Mouse (Mus musculus): ENCODE measurements at regions not wholly inside any gene's neighbourhood (a gene's known extent, or its start where the extent isn't known, plus 50 kb on each side); places are given as distances from the start of the nearest gene placed in this dataset.

DNA sequence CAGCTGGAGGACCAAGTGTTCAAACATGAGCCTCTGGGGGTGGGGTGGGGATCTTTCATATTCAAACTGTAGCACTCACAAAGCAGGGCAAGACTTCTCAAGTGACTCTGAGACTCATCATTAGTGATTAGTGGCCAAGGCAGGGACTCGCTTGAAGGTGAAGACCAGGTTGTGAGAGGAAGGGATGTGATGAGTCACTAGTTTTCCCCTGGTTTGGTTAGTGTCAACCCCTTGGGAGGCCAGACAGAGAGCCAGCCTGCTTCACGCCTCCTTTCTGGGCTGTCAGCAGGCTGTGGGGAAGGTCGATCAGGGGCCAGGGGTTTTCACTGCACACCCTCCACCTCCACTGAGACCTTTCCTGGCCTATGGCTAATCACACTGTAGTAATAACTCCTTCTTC lies 65.2 kb downstream of the Slc30a10 start:
- no peak for DNase-seq

DNA sequence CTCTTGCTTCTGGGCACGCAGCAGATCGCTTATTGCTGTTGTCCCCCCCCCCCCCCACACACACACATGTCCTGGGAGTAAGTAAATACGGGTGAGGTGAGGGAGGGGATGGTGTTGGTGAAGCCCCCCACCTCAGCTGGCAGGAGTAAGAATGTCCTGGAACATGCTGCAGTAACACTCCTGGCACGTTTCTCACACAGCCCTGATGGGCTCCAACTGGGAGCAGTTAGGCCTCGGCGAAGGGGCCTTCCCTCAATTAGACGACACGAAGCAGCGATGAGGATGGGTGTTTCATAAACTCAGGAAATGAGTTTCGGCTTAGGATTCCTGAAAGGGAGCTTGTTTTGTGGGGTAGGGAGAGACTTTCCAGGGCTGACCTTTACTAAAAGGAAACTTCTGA lies 69.4 kb downstream of the Slc30a10 start:
- DNase-seq = no peak

GRCm38 (mm10) chr1:185533471-185533870 lies 78.8 kb downstream of the Slc30a10 start:
- DNase-seq = no peak

GRCm38 (mm10) chr1:185534129-185534528 lies 79.5 kb downstream of the Slc30a10 start:
- DNase-seq = no peak

- DNase-seq = no peak
Measured at GRCm38 (mm10) chr1:185535321-185535720, 80.7 kb downstream of the Slc30a10 start.

- no peak for DNase-seq
Measured at GRCm38 (mm10) chr1:185537236-185537635, 82.6 kb downstream of the Slc30a10 start.

DNA sequence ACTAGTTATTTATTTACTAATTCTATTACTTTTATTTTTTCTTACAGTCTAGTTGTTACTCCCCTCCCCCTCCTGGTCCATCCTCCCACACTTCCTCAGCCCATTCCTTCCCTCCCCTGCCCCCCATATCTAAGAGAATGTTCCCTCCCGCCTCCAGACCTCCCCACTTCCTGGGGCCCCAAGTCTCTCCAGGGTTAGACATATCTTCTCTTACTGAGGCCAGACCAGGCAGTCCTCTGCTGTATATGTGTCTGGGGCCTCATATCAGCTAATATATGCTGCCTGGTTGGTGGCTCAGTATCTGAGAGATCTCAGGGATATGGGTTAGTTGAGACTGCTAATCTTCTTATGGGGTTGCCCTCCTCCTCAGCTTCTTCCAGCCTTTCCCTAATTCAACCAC lies 84.8 kb downstream of the Slc30a10 start:
- no peak for DNase-seq

DNA sequence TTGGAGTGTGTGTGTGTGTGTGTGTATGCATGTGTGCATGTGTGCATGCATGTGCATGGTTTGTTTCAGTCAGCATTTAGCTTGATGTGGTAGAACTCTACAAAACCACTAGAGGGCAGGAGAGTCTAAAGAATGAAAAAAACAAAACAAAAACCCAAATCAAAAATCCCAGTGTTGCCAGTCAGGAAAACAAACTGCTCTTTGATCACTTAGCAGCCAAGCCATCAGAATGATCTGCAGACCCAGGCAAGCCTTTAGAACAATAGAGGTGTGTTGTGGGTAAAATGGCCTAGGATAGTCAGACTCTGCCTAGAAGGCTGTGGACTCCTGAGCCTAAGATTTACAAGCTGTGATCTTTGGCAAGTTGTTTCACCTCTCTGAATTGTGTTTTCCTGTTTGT lies 91.7 kb downstream of the Slc30a10 start:
- DNase-seq = no peak

DNA sequence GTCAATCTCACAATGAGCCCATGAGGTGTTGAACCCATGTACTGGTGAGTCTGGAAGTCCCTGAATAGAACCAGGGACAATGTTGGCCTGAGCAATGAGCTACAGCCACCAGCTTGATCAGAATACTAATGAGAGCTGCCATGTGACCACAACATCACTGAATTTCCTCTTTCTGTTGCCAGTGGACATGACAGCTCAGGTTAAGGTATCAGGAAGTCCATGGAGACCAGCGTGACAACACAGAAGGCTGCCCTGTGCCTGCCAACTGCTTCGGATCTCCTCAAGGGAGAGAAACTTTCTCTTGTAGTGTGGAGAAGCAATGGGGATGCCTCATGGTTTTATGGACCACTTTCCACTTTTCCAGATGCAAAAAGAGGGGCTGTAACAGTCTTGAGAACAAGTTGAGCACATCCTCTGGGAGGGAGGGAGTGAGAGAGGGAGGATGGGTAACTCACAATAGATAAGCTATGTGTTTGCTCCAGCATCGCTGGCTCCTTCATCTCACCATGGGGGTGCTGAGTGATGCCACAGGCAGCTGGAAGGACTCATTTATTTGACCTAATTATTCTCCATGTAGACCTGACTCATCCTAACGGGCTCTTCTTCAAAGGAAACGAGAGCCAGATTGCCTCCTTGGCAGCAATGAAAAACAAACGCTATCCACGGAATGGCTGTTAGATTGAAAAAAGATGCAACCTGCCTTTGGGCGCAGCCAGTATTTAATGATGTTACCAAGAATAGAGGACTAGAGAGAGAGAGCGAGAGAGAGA lies 118.3 kb downstream of the Slc30a10 start:
- DNase-seq = peak; percentile 13 to 27

- DNase-seq = no peak
Measured at GRCm38 (mm10) chr1:185574978-185575377, 120.3 kb downstream of the Slc30a10 start.

GRCm38 (mm10) chr1:185579824-185580223 lies 125.2 kb downstream of the Slc30a10 start:
- no peak for DNase-seq

- no peak for DNase-seq
Measured at GRCm38 (mm10) chr1:185585191-185585870, 130.7 kb downstream of the Slc30a10 start.

- peak; percentile 9 to 26 for DNase-seq
Measured at GRCm38 (mm10) chr1:185587671-185588347, 133.2 kb downstream of the Slc30a10 start.

GRCm38 (mm10) chr1:185588348-185588719 lies 133.7 kb downstream of the Slc30a10 start:
- no peak for DNase-seq

- peak in 1 of 2 experiments; percentile 9 for DNase-seq
Measured at GRCm38 (mm10) chr1:185596815-185597214, 142.2 kb downstream of the Slc30a10 start.

- DNase-seq = no peak
Measured at GRCm38 (mm10) chr1:185598514-185598913, 143.9 kb downstream of the Slc30a10 start.

DNA sequence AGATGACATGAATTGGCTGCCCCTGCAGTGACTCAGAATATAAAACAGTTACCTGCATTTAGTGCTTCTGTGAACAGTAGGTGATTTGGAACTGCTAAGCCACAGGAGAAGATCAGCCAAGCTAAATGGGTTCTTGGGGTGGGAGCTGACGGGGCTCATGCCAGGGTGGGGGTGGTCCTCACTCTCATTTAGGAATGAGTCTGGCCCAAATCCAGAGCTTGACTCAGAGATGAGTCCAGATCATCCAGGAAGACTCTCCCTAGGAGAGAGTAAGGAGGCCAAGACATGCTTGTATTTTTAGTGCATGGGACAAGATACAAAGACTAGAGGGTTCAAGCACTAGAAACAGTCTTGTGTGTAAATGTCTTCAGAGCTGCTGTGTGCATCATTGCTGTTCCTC lies 146.5 kb downstream of the Slc30a10 start:
- no peak for DNase-seq

DNA sequence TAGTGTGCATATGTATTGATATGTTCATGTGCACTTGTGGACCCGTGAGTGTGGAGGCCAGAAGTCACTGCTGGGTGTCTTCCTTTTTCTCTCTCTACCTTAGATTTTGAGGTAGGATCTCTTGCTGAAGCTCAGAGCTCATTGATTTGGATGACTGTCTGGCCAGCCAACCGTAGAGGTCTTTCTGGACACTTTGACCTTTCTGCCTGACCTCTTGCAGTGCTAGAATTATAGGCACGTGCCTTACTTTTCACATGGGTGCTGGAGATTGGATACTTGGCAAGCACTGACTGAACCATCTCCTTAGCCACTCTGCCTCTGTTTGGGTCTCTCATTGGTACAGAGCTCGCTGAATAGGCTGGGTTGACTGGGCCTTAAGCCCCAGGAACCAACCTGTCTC lies 151.3 kb downstream of the Slc30a10 start:
- no peak for DNase-seq

DNA sequence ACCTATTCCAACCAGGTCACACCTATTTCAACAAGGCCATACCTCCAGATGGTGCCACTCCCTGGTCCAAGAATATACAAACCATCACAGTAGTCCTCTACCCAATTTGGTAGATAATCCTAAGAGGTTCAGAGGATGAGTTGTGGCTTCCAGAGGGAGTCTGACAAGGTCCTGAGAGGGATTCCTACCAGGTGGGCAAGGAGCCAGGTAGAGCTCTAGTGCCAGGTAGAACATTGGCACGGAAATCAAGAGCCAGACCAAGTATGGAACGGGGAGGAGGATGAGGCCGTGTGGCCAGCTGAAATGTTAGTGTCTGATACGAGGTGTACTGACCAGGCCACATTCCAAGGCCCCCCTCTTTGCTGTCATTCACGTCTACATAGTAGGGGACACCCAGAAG lies 153.0 kb downstream of the Slc30a10 start:
- DNase-seq = no peak

DNA sequence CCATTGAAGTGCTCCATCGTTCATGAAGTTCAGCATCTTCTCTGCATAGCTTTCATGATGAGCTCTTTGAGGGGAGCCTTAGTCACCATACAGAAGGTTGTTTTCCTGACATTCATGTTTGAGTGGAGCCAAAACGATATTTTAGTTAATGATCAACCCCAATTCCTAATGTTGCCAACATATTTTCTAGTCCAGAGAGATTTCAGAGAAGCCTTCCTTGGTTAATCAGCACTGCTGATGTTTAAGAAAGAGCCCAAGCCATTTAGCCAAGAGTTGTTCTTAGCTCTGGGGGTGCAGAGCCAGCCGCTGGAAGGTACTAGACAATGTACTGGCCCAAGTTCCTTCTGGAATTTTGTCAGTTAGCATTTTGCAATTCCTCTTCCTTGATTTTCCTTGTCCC lies 153.8 kb downstream of the Slc30a10 start:
- DNase-seq = no peak

DNA sequence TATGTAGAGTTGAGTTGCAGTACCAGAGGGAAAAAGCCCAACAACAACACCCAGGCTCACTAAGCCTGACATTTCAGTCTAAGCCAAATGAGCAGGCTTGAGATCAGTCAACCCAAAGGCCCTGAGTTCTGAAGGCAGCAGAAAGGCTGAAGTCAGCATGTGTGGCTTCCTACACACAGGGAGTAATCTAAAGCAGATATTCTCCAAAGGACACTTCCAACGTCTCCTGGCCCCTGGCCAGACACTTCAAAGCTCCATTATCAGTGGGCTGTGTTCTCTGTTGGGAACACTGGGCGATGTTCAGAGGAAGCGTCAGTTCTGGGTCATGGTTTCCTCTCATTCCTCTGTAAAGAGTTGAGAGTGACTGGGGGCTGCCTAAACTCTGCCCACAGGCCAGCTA lies 155.9 kb downstream of the Slc30a10 start:
- DNase-seq = peak; percentile 46 to 63

- no peak for DNase-seq
Measured at GRCm38 (mm10) chr1:185615819-185616429, 161.3 kb downstream of the Slc30a10 start.

DNA sequence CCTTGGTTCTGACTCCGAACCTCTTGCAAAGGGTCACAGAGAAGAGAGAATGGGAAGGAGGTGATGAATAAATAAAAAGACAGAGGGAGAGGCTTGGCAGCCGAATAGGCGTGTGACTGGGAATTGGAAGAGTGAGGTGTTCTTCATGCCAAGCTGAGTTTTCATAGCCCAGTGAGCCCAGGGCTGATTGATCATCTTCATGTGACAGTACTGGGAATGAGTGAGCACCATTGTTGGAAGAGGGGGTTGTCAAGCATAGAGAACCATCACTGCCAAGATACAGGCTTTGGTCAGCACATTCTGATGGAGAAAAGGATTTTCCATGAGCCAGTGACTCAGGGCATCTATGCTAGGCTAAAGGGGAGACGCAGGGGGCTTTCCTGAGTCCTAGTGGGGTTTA lies 163.0 kb downstream of the Slc30a10 start:
- DNase-seq = no peak

Measured in adrenal gland, postnatal 36 days (tissue).